Mouse (Mus musculus) c-Kit-positive CD71-positive TER-119-negative erythroid progenitor cells, embryonic 14.5 days (primary cell): ENCODE data around the gene Vwc2.
A peak's percentile ranks its signal among the peaks of the same experiment; 100 is the strongest.

Source experiments
- DNase-seq: peaks from one replicate; pipeline ENCODE4 v3.0.0-alpha.2; 2013; ENCODE audit warnings: low read depth

Gene Vwc2

GRCm38 (mm10) chr11:11113576-11114233 lies at the start of gene Vwc2:
Vwc2 (plus strand) TSS chr11:11114223.
- DNase-seq = no peak

GRCm38 (mm10) chr11:11088162-11088756 lies 25.8 kb upstream of the Vwc2 start:
- no peak for DNase-seq

GRCm38 (mm10) chr11:11097606-11098005 lies 16.4 kb upstream of the Vwc2 start:
- DNase-seq = no peak

GRCm38 (mm10) chr11:11098282-11098681 lies 15.7 kb upstream of the Vwc2 start:
- DNase-seq = no peak

- no peak for DNase-seq
These were observed 15.0 kb upstream of the Vwc2 start for GRCm38 (mm10) chr11:11099011-11099410.

- no peak for DNase-seq
These were observed 11.8 kb upstream of the Vwc2 start for GRCm38 (mm10) chr11:11102182-11102581.

GRCm38 (mm10) chr11:11102620-11103019 lies 11.4 kb upstream of the Vwc2 start:
- no peak for DNase-seq

- DNase-seq = no peak
These were observed 5.1 kb upstream of the Vwc2 start for GRCm38 (mm10) chr11:11108922-11109321.

- DNase-seq = no peak
These were observed 409 bp downstream of the Vwc2 start for GRCm38 (mm10) chr11:11114234-11115030.

GRCm38 (mm10) chr11:11115031-11115647 lies 1.1 kb downstream of the Vwc2 start:
- DNase-seq = no peak

- DNase-seq = no peak
These were observed 1.9 kb downstream of the Vwc2 start for GRCm38 (mm10) chr11:11115648-11116590.

GRCm38 (mm10) chr11:11116736-11117135 lies 2.7 kb downstream of the Vwc2 start:
- no peak for DNase-seq

- DNase-seq = no peak
These were observed 8.8 kb downstream of the Vwc2 start for GRCm38 (mm10) chr11:11122866-11123265.

- no peak for DNase-seq
These were observed 17.5 kb downstream of the Vwc2 start for GRCm38 (mm10) chr11:11131414-11132077.

GRCm38 (mm10) chr11:11140622-11141021 lies 26.6 kb downstream of the Vwc2 start:
- no peak for DNase-seq

- no peak for DNase-seq
These were observed 38.7 kb downstream of the Vwc2 start for GRCm38 (mm10) chr11:11152681-11153080.

GRCm38 (mm10) chr11:11171396-11171795 lies 57.4 kb downstream of the Vwc2 start:
- DNase-seq = no peak

- no peak for DNase-seq
These were observed 61.2 kb downstream of the Vwc2 start for GRCm38 (mm10) chr11:11175259-11175658.

- no peak for DNase-seq
These were observed 68.7 kb downstream of the Vwc2 start for GRCm38 (mm10) chr11:11182705-11183104.

- DNase-seq = no peak
These were observed 109.1 kb downstream of the Vwc2 start for GRCm38 (mm10) chr11:11223162-11223561.

GRCm38 (mm10) chr11:11239346-11239745 lies 125.3 kb downstream of the Vwc2 start:
- peak; percentile 13 for DNase-seq
